In the genomic region with DNA sequence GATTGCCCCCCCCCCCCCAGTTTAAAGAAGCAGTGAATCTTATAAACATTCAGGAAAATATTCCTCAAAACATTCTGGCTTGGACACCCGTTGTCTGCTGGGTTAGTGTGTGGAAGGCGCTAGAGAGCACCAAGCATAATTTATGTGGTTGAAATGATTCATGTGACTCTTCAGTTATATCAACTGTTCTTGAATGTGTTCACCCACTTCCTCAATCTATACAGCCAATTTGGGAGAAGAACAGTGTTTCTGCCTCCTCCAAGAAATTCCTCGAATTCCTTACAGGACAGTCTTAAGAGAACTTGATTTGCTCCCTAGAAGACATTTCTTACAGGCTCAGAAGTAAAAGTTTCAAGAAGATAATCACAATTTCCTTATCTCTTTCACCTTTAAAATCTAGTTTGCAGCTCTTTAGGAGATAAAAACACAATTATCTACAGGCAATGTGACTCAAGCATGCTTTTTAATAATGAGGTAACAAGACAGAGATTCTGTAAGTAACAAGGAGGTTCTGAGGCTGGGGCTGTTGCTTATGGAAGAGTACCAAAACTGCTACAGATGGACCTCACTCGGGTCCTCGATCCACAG, we compare ENCODE assay signal across 18 mouse cellular contexts. TPM values are rescaled to one million over a fixed set of nuclear protein-coding genes. Genes with fewer than 3 reads are reported as not detected.
"Had no signal": no experiment of that assay in that cellular context is flagged by ENCODE, and none has a peak within 500 bp of the region (broad histone marks: within the 10 kb centered on the region; RNA-seq: fewer than 3 reads in every experiment).

No protein-coding gene starts in this region.

- H3K4me3 ChIP-seq: lung, embryonic 15.5 days; midbrain, embryonic 12.5 days; neural tube, embryonic 12.5 days had no signal

- H3K27me3 ChIP-seq: lung, embryonic 15.5 days; midbrain, embryonic 12.5 days; neural tube, embryonic 12.5 days had no signal

- H3K9me3 ChIP-seq: lung, embryonic 15.5 days; midbrain, embryonic 12.5 days; neural tube, embryonic 12.5 days had no signal

- H3K9ac ChIP-seq: liver, embryonic 14.5 days; lung, embryonic 15.5 days; midbrain, embryonic 12.5 days; neural tube, embryonic 12.5 days had no signal

- H3K4me2 ChIP-seq: lung, embryonic 15.5 days; midbrain, embryonic 12.5 days; neural tube, embryonic 12.5 days had no signal

- H3K4me1 ChIP-seq: lung, embryonic 15.5 days; midbrain, embryonic 12.5 days; neural tube, embryonic 12.5 days had no signal

- DNase-seq: lung, adult 18-20 months; lung, postnatal 14 days; lung, postnatal 36 days; midbrain, embryonic 14.5 days; right cerebral cortex, postnatal 14 days; spleen, adult 18-20 months; thymus, adult 18-20 months; thymus, postnatal 14 days; thymus, postnatal 36 days had no signal

- H3K27ac ChIP-seq: liver, embryonic 14.5 days; lung, embryonic 15.5 days; midbrain, embryonic 12.5 days; neural tube, embryonic 12.5 days had no signal

- ATAC-seq: lung, postnatal 0 days had no signal

- H3K36me3 ChIP-seq: lung, embryonic 15.5 days; midbrain, embryonic 12.5 days; neural tube, embryonic 12.5 days had no signal

RNA-seq across cellular contexts. Expression of gene Pdcd1, which starts 34.1 kb away (rescaled TPM):
- polyA plus RNA-seq: liver, embryonic 16.5 days; midbrain, embryonic 12.5 days; midbrain, postnatal 0 days; neural tube, embryonic 12.5 days; neural tube, embryonic 14.5 days; stomach, embryonic 14.5 days had no signal
